Mouse (Mus musculus) G1E (cell line): Measurements from ENCODE around the gene Art5.

Source experiments
- CTCF ChIP-seq: IDR thresholded peaks from 2 replicates; pipeline ENCODE4 v1.5.1; 2012; ENCODE audit warnings: low read depth, low read length, inconsistent platforms, mixed read lengths
- GATA1 ChIP-seq: IDR thresholded peaks from 2 replicates; pipeline ENCODE4 v1.6.1; 2012; ENCODE audit warnings: borderline replicate concordance, low read length, inconsistent platforms, mixed read lengths
- GATA2 ChIP-seq: IDR thresholded peaks from 2 replicates; pipeline ENCODE4 v1.6.1; 2012; ENCODE audit warnings: low read depth, low read length, inconsistent platforms, borderline replicate concordance
- POLR2AphosphoS5 ChIP-seq: IDR thresholded peaks from 2 replicates; pipeline ENCODE4 v1.6.1; 2012; ENCODE audit warnings: low read depth, low read length, inconsistent platforms; ENCODE audit not compliant: insufficient replicate concordance
- TAL1 ChIP-seq: conservative IDR thresholded peaks from 2 replicates; pipeline ENCODE4 v1.6.1; 2012; ENCODE audit warnings: low read depth, low read length, inconsistent platforms, mixed read lengths

DNA sequence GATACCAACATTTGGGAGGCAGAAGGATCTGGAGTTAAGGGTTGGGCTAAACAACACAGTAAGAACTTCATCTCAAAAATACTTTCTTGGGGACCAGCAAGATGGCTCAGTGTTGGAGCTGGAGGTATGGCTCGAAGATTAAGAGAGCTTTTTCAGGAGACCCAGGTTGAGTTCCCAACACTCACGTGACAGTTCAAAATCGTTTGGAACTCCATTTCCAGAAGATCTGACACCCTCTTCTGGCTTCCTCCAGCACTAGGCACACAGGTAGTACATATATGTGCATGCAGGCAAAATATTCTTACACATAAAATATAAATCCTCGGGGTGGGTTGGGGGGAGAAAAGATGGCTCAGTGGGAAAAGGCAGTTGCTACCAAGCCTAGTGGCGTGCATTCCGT, 42.9 kb downstream of the Art5 start:
- TF ChIP-seq CTCF (no peak), POLR2AphosphoS5 (no peak), GATA1 (no peak), TAL1 (no peak), GATA2 (no peak)
